Mouse (Mus musculus) cerebellum, adult 9-11 months (tissue): ENCODE results near the gene Fam107a.

Experiments
- DNase-seq: peaks from one replicate; pipeline ENCODE4 v3.0.0; 2022

Gene Fam107a

GRCm38 (mm10) chr14:8317194-8318097, at the start of gene Fam107a:
Fam107a (minus strand) TSS chr14:8318023.
- no peak for DNase-seq

- no peak for DNase-seq
These were observed 49.3 kb upstream of the Fam107a start for GRCm38 (mm10) chr14:8367121-8367520.

GRCm38 (mm10) chr14:8365833-8366232, 48.0 kb upstream of the Fam107a start:
- DNase-seq: no peak

GRCm38 (mm10) chr14:8356836-8357235, 39.0 kb upstream of the Fam107a start:
- no peak for DNase-seq

GRCm38 (mm10) chr14:8355999-8356501, 38.2 kb upstream of the Fam107a start:
- peak; percentile 74 for DNase-seq

GRCm38 (mm10) chr14:8348927-8349326, 31.1 kb upstream of the Fam107a start:
- DNase-seq: no peak

GRCm38 (mm10) chr14:8346255-8346997, 28.6 kb upstream of the Fam107a start:
- DNase-seq: peak; percentile 86

- peak; percentile 84 for DNase-seq
These were observed 27.7 kb upstream of the Fam107a start for GRCm38 (mm10) chr14:8345566-8345965.

- DNase-seq: no peak
These were observed 24.8 kb upstream of the Fam107a start for GRCm38 (mm10) chr14:8342509-8343106.

- DNase-seq: no peak
These were observed 22.4 kb upstream of the Fam107a start for GRCm38 (mm10) chr14:8340226-8340625.

- DNase-seq: no peak
These were observed 18.1 kb upstream of the Fam107a start for GRCm38 (mm10) chr14:8335947-8336346.

- no peak for DNase-seq
These were observed 16.7 kb upstream of the Fam107a start for GRCm38 (mm10) chr14:8334511-8334910.

- no peak for DNase-seq
These were observed 14.8 kb upstream of the Fam107a start for GRCm38 (mm10) chr14:8332314-8333252.

GRCm38 (mm10) chr14:8331307-8331905, 13.6 kb upstream of the Fam107a start:
- DNase-seq: peak; percentile 91

- DNase-seq: peak; percentile 39
These were observed 12.6 kb upstream of the Fam107a start for GRCm38 (mm10) chr14:8330390-8330789.

- no peak for DNase-seq
These were observed 11.7 kb upstream of the Fam107a start for GRCm38 (mm10) chr14:8329552-8329951.

GRCm38 (mm10) chr14:8327371-8327770, 9.5 kb upstream of the Fam107a start:
- no peak for DNase-seq

GRCm38 (mm10) chr14:8326961-8327360, 9.1 kb upstream of the Fam107a start:
- no peak for DNase-seq

GRCm38 (mm10) chr14:8325746-8326145, 7.9 kb upstream of the Fam107a start:
- no peak for DNase-seq

- no peak for DNase-seq
These were observed 2.7 kb upstream of the Fam107a start for GRCm38 (mm10) chr14:8320528-8320927.

GRCm38 (mm10) chr14:8316366-8317193, 1.2 kb downstream of the Fam107a start:
- DNase-seq: no peak
